Mouse (Mus musculus) neural tube, embryonic 11.5 days (tissue): ENCODE measurements around the gene Ctdspl. TPM values are rescaled to one million over a fixed set of nuclear protein-coding genes. Genes with fewer than 3 reads are reported as not detected.

Source experiments
- ATAC-seq: fragments of 200-750 bp; cut with Nextera tagmentation; 2 replicates; pipeline ENCODE4 v1.8.0; 2017; ENCODE audit warnings: moderate number of reproducible peaks, mild to moderate bottlenecking, moderate TSS enrichment, moderate library complexity; ENCODE audit not compliant: insufficient read depth, low FRiP score, low TSS enrichment
- DNase-seq: peaks from one replicate; pipeline ENCODE4 v3.0.0-alpha.2; 2015; ENCODE audit warnings: low spot score
- H3K27ac ChIP-seq: fragments of 300-500 bp; sonication (generic); 2 replicates; pipeline ENCODE4 v1.5.1; 2014; ENCODE audit warnings: low read depth, mild to moderate bottlenecking, low read length
- H3K27me3 ChIP-seq: fragments of 300-500 bp; sonication (generic); 2 replicates; pipeline ENCODE4 v1.6.1; 2014; ENCODE audit warnings: mild to moderate bottlenecking, low read length, mixed read lengths; ENCODE audit not compliant: control insufficient read depth, insufficient read depth
- H3K36me3 ChIP-seq: fragments of 300-500 bp; sonication (generic); 2 replicates; pipeline ENCODE4 v1.6.1; 2014; ENCODE audit warnings: mild to moderate bottlenecking, low read length, moderate library complexity, mixed read lengths; ENCODE audit not compliant: control insufficient read depth, insufficient read depth
- H3K4me1 ChIP-seq: fragments of 300-500 bp; sonication (generic); 2 replicates; pipeline ENCODE4 v1.6.1; 2014; ENCODE audit warnings: low read length, mixed read lengths; ENCODE audit not compliant: control insufficient read depth, insufficient read depth
- H3K4me2 ChIP-seq: fragments of 300-500 bp; sonication (generic); 2 replicates; pipeline ENCODE4 v1.6.1; 2014; ENCODE audit warnings: low read depth, mild to moderate bottlenecking, moderate library complexity
- H3K4me3 ChIP-seq: fragments of 300-500 bp; sonication (generic); 2 replicates; pipeline ENCODE4 v1.5.1; 2014; ENCODE audit warnings: low read depth, low read length
- H3K9ac ChIP-seq: fragments of 300-500 bp; sonication (generic); 2 replicates; pipeline ENCODE4 v1.6.1; 2014; ENCODE audit warnings: mild to moderate bottlenecking, low read length
- H3K9me3 ChIP-seq: fragments of 300-500 bp; sonication (generic); 2 replicates; pipeline ENCODE4 v1.6.1; 2016; ENCODE audit warnings: low read length; ENCODE audit not compliant: control insufficient read depth
- WGBS: fragments of 180-500 bp; shearing (Covaris S2); extraction: QIAGEN DNeasy Blood & Tissue Kit; methylation state at CpG from one replicate; pipeline ENCODE4 v1.1.7; 2014; 5-methylcytosine and 5-hydroxymethylcytosine counted together
- polyA plus RNA-seq: library from polyadenylated mRNA; unstranded; fragments of >200 nt; fragmentation: Nextera tagmentation; extraction: Ambion mirVana; gene quantifications from 2 replicates; pipeline ENCODE4 v1.2.1, GENCODE M21; 2014

Ctdspl gene
- polyA plus RNA-seq, 1 experiment from 2014 or later = 8.6 TPM

DNA sequence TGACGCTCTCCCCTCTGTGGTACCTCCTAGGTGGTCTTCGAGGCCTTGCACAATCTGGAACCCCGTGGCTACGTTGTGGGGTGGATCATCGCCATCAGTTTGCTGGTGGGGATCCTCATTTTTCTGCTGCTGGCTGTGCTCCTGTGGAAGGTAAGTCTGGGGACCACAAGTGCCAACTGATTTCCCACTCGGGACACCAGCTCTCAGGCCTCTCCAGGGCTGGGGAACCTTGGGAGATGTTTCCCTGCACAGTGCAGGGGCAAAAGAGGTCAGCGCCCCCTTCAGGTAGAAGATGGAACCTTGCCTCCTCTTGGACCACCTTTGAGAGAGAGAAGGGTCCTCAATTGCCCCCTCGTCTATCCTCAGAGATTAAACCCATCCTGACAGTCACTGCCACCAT is 38.5 kb upstream of the Ctdspl start:
- no peaks in the 10 kb centered on the region for H3K9me3 ChIP-seq
- 92% methylated on average over 8 of the region's 8 CpGs for WGBS
- no peaks in the 10 kb centered on the region; the same call in 1 of the 2 replicates for H3K4me1 ChIP-seq
- no peaks in the 10 kb centered on the region for H3K27me3 ChIP-seq
- no peak overlapping the region for H3K9ac ChIP-seq
- ATAC-seq = no peak
- H3K4me2 ChIP-seq = no peak overlapping the region
- no peak overlapping the region for H3K4me3 ChIP-seq
- no peak for DNase-seq
- no peaks in the 10 kb centered on the region for H3K36me3 ChIP-seq
- H3K27ac ChIP-seq = no peak overlapping the region

DNA sequence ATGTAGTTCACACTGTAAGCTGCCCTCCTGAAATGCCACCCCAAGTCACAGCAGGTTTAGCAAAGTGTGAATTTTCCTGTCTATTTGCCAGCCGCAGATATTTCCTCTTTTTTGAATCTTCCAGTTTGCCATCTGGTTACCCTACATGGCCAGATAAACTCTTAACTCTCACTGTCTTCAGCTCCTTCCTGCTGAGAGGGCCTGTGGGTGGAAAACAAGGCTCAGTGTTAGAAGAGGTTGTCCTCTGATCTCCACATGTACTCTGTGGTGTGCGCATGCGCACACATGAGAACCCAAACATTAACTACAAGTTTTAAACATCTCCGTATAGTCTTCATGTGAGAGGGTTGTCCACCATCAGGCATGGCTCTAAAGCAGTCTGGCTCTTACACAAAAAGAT is 36.1 kb upstream of the Ctdspl start:
- Histone ChIP-seq H3K4me3 (no peak overlapping the region), H3K4me1 (no peaks in the 10 kb centered on the region; the same call in 1 of the 2 replicates), H3K9ac (no peak overlapping the region), H3K27ac (no peak overlapping the region), H3K27me3 (no peaks in the 10 kb centered on the region), H3K36me3 (no peaks in the 10 kb centered on the region), H3K4me2 (no peak overlapping the region), H3K9me3 (no peaks in the 10 kb centered on the region)
- 87% methylated on average over 4 of the region's 4 CpGs for WGBS
- no peak for DNase-seq
- no peak for ATAC-seq

DNA sequence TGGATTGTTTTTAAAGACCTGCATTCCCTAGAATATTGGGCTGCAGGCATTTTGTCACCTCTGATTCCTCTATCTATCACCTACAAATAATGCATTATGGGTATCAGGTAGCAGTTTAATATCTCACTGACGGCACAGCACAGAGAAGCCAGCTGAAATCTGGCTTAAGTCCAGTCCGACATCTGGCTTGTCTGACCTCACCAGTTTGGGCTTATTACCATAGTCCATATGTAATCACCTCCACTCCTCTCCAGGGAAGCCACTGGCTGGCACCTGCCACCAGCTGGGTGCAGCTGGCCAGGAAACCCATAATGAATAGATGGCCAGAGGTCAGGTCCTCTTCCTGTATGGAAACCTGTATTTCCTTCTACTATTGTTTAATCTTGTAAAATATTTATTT is 35.6 kb upstream of the Ctdspl start:
- ATAC-seq (no peak), DNase-seq (no peak)
- Histone ChIP-seq H3K27ac (no peak overlapping the region), H3K9ac (no peak overlapping the region), H3K4me1 (no peaks in the 10 kb centered on the region; the same call in 1 of the 2 replicates), H3K4me3 (no peak overlapping the region), H3K9me3 (no peaks in the 10 kb centered on the region), H3K4me2 (no peak overlapping the region), H3K36me3 (no peaks in the 10 kb centered on the region), H3K27me3 (no peaks in the 10 kb centered on the region)
- 53% methylated on average over 2 of the region's 2 CpGs for WGBS

DNA sequence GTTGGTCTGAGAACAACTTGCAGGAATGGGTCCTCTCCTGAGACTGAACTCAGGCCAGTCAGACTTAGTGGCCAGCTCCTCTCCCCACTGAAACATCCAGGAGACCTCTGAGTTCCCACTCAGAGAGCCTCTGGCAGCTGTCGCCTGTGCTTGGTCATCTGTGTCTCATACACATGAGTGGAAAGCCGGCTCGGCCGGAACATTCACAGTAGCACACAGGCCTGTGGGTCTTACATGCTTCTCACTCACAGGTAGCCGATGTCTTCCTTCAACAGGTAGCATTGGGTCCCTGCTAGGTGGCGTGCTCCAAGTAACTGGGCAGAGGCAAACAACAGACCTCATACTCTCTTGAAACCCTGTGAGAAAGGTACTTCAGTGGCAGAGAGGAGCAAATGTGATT is 35.2 kb upstream of the Ctdspl start:
- WGBS = 87% methylated on average over 6 of the region's 6 CpGs
- ATAC-seq = no peak
- no peak for DNase-seq
- no peaks in the 10 kb centered on the region; the same call in 1 of the 2 replicates for H3K4me1 ChIP-seq
- no peaks in the 10 kb centered on the region for H3K36me3 ChIP-seq
- no peak overlapping the region for H3K27ac ChIP-seq
- no peak overlapping the region for H3K4me3 ChIP-seq
- no peaks in the 10 kb centered on the region for H3K9me3 ChIP-seq
- no peak overlapping the region for H3K4me2 ChIP-seq
- H3K27me3 ChIP-seq = no peaks in the 10 kb centered on the region
- no peak overlapping the region for H3K9ac ChIP-seq

DNA sequence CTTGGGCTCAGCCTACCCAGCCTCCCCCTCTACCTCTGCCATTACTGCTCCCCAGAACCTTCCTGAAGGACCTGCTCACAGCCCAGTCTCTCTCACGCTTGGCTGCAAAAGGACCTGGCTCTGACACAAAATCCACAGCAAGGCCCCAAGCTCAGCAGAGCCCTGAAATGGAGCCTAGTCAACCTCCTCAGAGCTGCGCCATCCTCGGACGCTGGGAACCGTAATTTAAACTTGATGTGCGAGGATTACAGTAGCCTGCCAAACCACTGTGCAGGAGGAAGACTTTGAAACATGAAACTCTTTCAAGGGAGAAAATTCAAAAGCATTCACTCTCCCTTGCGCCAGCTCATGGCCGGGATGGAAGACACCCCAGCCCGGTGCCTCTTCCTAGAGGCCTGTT is 34.7 kb upstream of the Ctdspl start:
- H3K9me3 ChIP-seq = no peaks in the 10 kb centered on the region
- 73% methylated on average over 9 of the region's 9 CpGs for WGBS

DNA sequence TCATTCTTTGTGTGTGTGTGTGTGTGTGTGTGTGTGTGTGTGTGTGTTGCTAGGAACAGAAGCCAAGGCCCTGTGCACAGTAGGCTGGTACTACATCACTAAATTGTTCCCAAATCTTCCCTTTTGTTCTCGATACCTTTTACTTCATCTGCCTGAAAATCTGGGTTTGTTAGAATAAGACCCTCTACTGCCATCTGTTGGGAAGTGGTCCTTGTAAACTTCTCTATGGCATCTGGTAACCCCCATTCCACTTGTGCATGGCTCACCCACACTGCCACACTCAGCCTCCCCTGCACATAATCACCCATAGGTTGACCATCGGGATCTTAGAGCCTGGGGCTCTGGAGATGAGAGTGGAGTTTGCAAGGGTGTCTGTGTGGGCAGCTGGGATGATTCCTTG is 31.2 kb upstream of the Ctdspl start:
- Histone ChIP-seq H3K9me3 (no peaks in the 10 kb centered on the region), H3K27me3 (no peaks in the 10 kb centered on the region), H3K4me2 (no peak overlapping the region), H3K27ac (no peak overlapping the region), H3K4me1 (no peaks in the 10 kb centered on the region), H3K36me3 (no peaks in the 10 kb centered on the region), H3K4me3 (no peak overlapping the region), H3K9ac (no peak overlapping the region)
- WGBS = 89% methylated on average over 2 of the region's 2 CpGs
- DNase-seq = no peak
- no peak for ATAC-seq

More for the DNA sequence above, 34.7 kb upstream of the Ctdspl start:
- H3K36me3 ChIP-seq = no peaks in the 10 kb centered on the region
- no peak overlapping the region for H3K4me2 ChIP-seq
- H3K27ac ChIP-seq = no peak overlapping the region
- no peaks in the 10 kb centered on the region; the same call in 1 of the 2 replicates for H3K4me1 ChIP-seq
- ATAC-seq (no peak), DNase-seq (no peak)
- H3K27me3 ChIP-seq = no peaks in the 10 kb centered on the region
- no peak overlapping the region for H3K4me3 ChIP-seq
- H3K9ac ChIP-seq = no peak overlapping the region

DNA sequence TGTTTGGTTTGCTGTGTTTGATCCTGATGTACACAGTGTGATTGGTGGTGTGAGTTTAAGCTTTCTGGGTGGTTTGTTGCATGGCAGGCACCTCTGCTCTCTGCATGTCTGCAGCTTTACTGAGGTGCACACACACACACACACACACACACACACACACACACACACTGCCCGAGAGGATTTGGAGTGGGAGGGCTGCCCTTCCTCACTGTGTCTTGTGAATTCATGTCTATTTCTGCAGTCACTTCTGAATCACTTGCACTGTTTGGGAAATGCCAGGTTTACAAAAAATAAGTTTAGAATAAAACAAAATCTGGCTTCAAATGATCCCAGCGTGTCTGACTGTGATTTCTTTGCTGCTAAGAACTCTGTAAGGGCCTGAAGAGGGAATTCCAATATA is 25.6 kb upstream of the Ctdspl start:
- no peaks in the 10 kb centered on the region for H3K9me3 ChIP-seq
- WGBS = 90% methylated on average over 2 of the region's 2 CpGs
- H3K4me3 ChIP-seq = no peak overlapping the region
- H3K27me3 ChIP-seq = no peaks in the 10 kb centered on the region
- ATAC-seq = no peak
- H3K36me3 ChIP-seq = no peaks in the 10 kb centered on the region
- no peaks in the 10 kb centered on the region for H3K4me1 ChIP-seq
- no peak overlapping the region for H3K27ac ChIP-seq
- H3K9ac ChIP-seq = no peak overlapping the region
- no peak overlapping the region for H3K4me2 ChIP-seq
- no peak for DNase-seq

DNA sequence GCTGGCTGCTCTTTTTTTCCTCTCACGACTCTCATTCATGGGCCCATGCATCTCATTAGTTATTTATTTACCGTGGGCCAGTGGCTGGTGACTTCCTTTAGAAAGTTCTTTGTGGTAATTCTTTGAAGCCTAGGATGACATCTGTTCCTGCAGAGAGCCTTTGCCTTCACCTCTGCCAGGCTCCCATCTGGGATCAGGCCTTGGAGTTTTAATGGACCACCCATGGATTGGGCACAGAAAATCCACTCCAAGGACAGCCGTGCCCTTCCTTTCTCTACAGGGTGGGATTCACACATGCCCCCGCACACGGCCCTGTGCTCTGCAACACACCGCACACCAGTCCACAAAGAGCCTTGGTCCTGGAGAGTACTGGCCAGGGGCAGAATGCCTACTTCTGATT is 24.3 kb upstream of the Ctdspl start:
- Histone ChIP-seq H3K4me2 (no peak overlapping the region), H3K27ac (no peak overlapping the region), H3K4me1 (no peaks in the 10 kb centered on the region), H3K9me3 (no peaks in the 10 kb centered on the region), H3K27me3 (no peaks in the 10 kb centered on the region), H3K4me3 (no peak overlapping the region), H3K36me3 (no peaks in the 10 kb centered on the region), H3K9ac (no peak overlapping the region)
- WGBS = 31% methylated on average over 6 of the region's 6 CpGs
- ATAC-seq = peak; percentile 69
- peak; percentile 30 for DNase-seq

DNA sequence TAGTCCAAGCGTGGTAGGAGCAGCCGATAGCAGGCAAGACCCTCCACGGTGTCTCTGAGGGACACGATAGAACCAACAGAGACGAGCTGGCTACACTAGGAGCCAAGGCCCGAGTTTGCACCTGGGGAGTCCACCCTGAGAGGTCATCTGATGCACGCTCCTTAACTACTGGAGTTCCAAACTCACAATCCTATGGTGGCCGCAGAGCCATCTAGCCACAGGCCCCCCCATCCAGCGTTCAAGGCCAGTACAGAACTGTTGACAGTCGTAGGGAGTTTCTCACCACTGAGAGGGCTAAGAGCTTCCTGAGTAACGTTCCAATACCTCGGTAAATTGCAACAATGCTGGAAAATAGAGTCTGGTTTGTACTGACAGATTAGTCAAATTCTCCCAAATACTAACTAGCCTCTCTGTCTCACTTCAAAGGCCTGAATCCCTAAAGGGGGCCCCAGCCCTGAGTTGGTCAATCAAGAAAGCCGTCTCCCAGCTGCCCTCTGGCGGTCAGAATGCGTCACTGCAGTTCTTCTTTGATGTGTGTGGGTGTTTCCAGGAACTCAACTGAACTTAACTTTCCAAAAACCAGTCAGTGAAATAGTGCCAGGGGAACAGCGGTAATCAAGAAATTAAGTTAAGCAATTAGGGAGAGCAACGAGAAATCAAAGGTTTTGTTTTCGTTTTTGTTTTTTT is 18.2 kb upstream of the Ctdspl start:
- Histone ChIP-seq H3K36me3 (no peaks in the 10 kb centered on the region), H3K4me3 (no peak overlapping the region), H3K9me3 (no peaks in the 10 kb centered on the region), H3K27ac (no peak overlapping the region), H3K4me2 (no peak overlapping the region), H3K4me1 (no peaks in the 10 kb centered on the region), H3K9ac (no peak overlapping the region), H3K27me3 (no peaks in the 10 kb centered on the region)
- DNase-seq (peak; percentile 79), ATAC-seq (peak; percentile 55; the same call in 1 of the 2 replicates)
- 51% methylated on average over 18 of the region's 18 CpGs for WGBS
